Mouse (Mus musculus) erythroblast, embryonic 14.5 days (primary cell): Measurements from ENCODE around the gene Znrd1as.

ENCODE experiments used
- GATA1 ChIP-seq: IDR thresholded peaks from 2 replicates; pipeline ENCODE4 v1.6.1; 2012; ENCODE audit warnings: low read length, inconsistent platforms, mixed read lengths
- TAL1 ChIP-seq: IDR thresholded peaks from 3 replicates; pipeline ENCODE4 v1.6.1; 2012; ENCODE audit warnings: low read length, inconsistent platforms, mixed read lengths

- TF ChIP-seq TAL1 (no peak), GATA1 (no peak)
These were observed 2.7 kb downstream of the Znrd1as start for GRCm38 (mm10) chr17:36961125-36961524.
